ENCODE assay signal across 8 mouse cellular contexts in the genomic region with DNA sequence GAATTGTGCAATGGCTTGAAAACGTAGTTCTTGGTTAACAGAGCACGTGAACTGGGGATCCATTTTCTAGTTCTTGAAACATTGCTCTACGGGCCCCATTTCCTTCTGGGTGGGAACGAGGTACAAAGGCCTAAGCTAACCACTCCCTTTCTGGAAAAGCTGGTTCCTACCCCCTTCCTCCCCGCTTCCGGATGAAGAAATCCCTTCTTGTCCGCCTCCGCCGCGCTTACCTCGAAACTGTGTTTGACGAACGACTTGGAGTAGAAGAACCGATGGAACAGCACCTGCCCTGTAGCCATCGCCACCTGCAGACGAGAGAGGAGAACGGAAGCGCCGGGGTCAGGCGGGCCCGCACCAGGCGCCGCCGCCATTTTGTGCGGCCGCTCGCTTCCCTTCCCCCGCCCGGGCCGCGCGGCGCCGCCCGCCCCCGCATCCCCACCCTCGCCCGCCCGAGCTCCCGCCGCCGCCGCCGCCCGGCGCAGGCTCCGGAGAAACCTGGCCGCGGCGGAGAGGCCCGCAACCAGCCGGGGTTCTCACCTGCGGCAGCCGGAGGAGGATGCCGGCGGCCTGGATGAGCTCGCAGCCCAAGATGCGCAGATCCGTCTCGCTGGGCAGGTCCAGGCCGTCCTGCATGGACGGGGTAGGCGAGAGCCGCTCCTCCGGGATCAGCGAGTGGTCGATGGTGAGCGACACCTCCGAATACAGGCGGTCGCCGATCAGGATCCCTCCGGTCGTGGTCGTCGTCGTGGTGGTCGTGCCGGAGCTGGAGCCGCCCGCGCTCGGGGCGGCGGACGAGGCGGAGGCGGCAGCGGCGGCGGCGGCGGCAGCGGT. TPM values are rescaled to one million over a fixed set of nuclear protein-coding genes. Genes with fewer than 3 reads are reported as not detected.
A peak's percentile ranks its signal among the peaks of the same experiment; 100 is the strongest.
DNase-seq lines count a peak whose midpoint lies in the region; ATAC-seq and TF ChIP-seq lines count a peak whose summit lies in the region.

No protein-coding gene starts in this region.

- DNase-seq in MN1 (ENCODE audit: low spot score) = peak; percentile 85
- peak; percentile 69 to 71 for DNase-seq in cerebellum, adult 2 months
- DNase-seq in forelimb bud, embryonic 11.5 days (ENCODE audit: low read depth, low spot score) = peak; percentile 58
- DNase-seq in layer of hippocampus, adult 9-11 months = peak; percentile 44
- DNase-seq in lung, postnatal 14 days = peak; percentile 67
- DNase-seq in retina, embryonic 14.5 days (ENCODE audit: low spot score) = peak; percentile 76
- DNase-seq in thymus, postnatal 36 days = peak; percentile 72 to 79

- H3K27ac ChIP-seq in cerebellum, adult 2 months (ENCODE audit: insufficient read depth, low read length) = peak overlapping the region; percentile 92

- H3K27me3 ChIP-seq in cerebellum, adult 2 months (ENCODE audit: control insufficient read depth, insufficient read depth, low read length) = no peaks in the 10 kb centered on the region

- ATAC-seq in hematopoietic stem cell, adult 5-6 weeks (replicated peaks in 1 of 2; ENCODE audit: insufficient read depth in 1 of 2, low FRiP score in 2 of 2, low TSS enrichment in 1 of 2, low read depth in 1 of 2, poor library complexity in 2 of 2, severe bottlenecking in 2 of 2) = peak; percentile 24 to 41

- peak; percentile 23; the same call in 1 of the 2 replicates for TF ChIP-seq CTCF in cerebellum, adult 2 months (IDR thresholded peaks at IDR 0.05; ENCODE audit: borderline replicate concordance, insufficient read depth, low read depth, low read length)

- TF ChIP-seq POLR2A in cerebellum, adult 2 months (IDR thresholded peaks at IDR 0.05; ENCODE audit: borderline replicate concordance, insufficient read depth, low read length) = no peak

- peaks cover 3% of the 10 kb centered on the region; the same call in 1 of the 2 replicates for H3K4me1 ChIP-seq in cerebellum, adult 2 months (ENCODE audit: control insufficient read depth, insufficient read depth, low read length)

- peak overlapping the region; percentile 93 for H3K4me3 ChIP-seq in cerebellum, adult 2 months (replicated peaks; ENCODE audit: insufficient read depth, low read depth, low read length)

- under 1% methylated on average over 84 of the region's 94 CpGs for WGBS in cerebellum, adult 2 months

RNA-seq across cellular contexts. Expression of a gene that starts 0.6 kb away (rescaled TPM):
- 85.6 and 96.7 TPM in 2 replicates for polyA plus RNA-seq in cerebellum, adult 2 months (2012; rRNA removed)
- total RNA-seq in hematopoietic stem cell, adult 5-6 weeks (2017) = 442 and 717 TPM in 2 replicates

Comparison
In these comparisons a context has a peak if more than half of its experiments do, and no peak if none do; other contexts are left out.
1. Peak in every context shown above with its lines: DNase-seq, ATAC-seq, H3K4me3 ChIP-seq and H3K27ac ChIP-seq.